Mouse (Mus musculus) skeletal muscle tissue, postnatal 0 days (tissue): ENCODE data around the gene Pklr. TPM values are rescaled to one million over a fixed set of nuclear protein-coding genes. Genes with fewer than 3 reads are reported as not detected.

Source experiments
- polyA plus RNA-seq: library from polyadenylated mRNA; unstranded; fragments of >200 nt; fragmentation: Nextera tagmentation; extraction: Ambion mirVana; gene quantifications from 2 replicates; pipeline ENCODE4 v1.2.1, GENCODE M21; 2015

Gene Pklr
- not detected in 2 replicates for polyA plus RNA-seq

DNA sequence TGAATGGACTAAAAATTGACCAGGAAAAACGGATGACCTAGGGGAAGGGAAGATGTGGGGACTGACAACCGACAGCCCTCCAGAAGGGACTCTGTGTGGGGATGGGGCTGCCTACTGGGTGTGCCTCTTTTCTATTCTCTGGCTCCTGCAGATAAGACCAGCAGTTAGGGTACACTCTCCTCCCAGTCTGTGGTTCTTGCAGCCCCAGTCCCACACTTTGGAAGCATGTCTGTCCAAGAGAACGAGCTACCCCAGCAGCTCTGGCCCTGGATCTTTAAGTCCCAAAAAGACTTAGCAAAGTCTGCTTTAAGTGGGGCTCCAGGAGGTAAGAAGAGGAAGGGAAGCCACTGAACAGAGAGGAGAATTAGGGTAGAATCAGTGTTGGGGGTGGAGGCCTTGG is at the start of gene Pklr:
Gene Pklr, plus strand, starts transcription at position 185 of the 400 bp plus-strand sequence.

DNA sequence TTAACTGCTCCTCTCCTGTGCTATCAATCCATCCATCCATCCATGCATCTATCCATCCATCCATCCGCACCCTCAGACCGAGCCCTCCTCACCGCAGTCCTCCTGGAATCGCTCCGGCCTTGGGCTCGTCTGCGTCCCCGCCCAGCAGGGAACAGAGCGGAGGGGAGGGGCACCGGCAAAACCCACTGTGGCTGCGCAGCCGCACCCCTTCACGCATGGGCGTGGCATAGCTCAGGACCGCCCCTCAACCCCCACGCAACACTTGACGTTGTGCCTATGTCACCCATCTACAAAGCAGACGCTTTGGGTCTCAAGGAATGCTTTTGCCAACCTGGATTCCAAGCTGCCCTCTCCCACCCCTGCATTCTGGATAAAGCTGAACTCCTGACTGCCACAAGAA is 42.8 kb upstream of the Pklr start, which contains the start of gene Rusc1:
Gene Rusc1, minus strand, starts transcription at position 137 of the 400 bp plus-strand sequence.

DNA sequence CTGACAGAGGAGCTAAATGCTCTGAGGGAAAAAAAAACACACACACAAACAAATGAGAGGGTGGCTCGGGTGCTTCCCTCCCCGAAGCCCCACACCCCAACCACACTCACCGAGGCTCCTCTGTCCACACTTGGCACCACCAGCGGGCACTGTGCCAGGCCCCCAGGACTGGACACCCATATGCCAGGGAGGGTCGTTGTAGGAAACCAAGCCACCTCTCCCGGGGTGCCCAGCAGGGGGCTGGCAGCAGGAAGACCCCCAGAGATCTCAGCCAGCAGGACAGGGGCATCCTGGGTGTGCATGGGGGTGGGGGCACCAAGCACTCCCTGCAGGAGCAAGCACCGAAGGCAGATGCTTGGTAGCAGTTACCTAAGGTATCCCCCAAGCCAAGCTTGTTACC is 35.1 kb upstream of the Pklr start, which contains the start of gene Gm43738:
Gene Gm43738, minus strand, starts transcription at position 289 of the 400 bp plus-strand sequence.

DNA sequence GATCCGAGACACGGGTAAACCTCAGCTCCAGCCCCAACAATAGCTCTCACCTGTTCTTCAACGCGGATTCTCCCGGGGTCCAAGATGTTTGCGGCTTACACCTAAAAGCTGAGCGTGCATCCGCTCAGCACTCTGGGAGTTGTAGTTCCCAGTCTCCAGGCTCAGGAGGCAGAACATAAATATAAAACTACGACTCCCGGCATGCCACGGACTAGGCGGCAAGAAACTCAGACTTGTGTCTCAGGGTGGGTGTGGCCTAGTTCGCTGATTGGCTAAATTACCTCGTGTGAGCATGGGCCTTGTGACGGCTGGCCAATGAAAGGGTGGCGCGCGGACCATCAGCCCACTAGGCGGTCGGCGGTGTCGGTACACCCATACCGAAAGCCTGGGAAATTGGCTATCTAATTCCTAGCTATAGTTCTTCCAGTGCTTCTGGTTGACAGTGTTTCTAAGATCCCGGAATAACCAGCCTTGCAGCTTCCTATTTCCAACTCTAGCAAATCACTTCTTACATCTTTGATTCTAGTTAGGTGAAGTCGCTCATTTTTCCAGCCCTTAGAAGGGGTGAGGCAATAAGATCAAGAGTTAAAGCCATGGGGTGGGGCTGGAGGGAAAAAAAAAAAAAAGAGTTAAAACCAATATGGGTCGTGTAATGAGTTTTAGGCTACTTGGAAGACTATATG is 34.0 kb upstream of the Pklr start, which contains the start of gene Fdps:
Gene Fdps, minus strand, starts transcription at position 148 of the 683 bp plus-strand sequence.

DNA sequence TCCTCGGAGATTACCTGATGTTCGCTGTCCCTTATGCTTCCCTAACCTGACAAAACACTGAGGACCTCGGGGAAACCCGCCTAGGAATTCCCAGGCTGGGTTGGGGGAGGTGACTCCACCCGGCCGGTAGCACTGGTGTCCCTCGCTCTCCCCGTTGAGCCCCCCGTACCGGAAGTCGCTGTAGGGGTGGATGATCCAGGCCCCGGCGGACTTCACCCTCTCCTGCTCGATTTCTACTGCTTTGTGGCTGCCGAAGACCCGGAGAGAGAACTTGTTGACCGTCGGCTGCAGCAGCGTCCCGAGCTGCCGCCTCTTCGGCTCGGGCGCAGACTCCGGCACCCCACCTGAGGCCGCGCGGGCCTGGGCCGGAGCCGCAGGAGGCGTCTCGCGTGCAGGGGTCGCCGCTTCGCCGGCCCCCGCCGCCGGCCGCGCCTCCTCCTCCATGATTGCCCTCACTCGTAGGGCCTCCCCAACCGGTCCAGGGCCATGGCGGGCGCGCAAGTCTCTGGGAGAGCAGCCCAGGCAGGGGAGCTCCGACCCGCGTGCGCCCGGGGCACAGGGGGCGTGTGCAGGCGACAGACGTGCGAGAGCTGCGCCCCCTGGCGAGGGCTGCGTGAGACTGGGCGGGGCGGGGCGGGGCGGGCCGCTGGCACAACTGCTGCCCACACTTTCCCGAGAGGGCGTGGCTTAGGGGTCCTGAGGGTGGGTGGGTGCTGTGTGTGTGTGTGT is 23.8 kb downstream of the Pklr start, which contains the start of gene Hcn3:
Gene Hcn3, minus strand, starts transcription at position 581 of the 729 bp plus-strand sequence.

DNA sequence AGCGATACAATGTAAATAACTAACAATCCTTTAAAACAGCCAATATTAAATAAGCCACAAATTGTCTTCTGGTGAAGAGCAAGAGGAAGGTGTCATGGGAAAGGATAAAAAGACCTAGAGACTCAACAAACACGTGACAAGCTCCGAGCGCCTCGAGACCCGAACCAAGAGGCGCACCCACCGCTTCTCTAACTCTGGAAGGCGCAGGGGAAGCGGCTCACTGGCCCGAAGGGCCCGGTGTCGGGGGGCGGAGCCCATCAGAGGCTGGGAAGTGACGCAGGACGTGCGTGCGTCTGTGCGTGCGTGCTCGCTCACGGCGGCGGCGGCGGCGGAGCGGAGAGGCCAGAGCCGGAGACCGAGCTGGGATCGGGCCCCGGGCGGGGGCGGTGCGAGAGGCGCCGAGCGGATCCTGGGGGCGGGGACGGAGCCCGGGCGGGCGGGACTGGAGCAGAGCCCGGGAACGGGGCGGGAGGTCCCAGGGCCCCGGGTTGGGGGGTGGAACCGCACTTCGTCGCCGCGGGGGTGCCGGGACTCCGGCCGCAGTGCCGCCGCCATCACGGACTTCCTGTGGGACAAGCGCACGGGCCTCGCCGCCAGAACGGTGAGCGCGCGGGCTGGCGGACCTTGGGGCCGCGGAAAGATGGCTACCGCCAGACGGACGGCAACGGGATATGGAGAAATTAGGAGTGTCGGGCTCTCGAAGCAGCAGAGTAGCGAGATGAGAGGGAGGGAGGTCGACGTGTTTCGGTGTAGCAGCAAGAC is 28.7 kb downstream of the Pklr start, which contains the start of gene Clk2:
Gene Clk2, plus strand, starts transcription at position 290 of the 762 bp plus-strand sequence.

DNA sequence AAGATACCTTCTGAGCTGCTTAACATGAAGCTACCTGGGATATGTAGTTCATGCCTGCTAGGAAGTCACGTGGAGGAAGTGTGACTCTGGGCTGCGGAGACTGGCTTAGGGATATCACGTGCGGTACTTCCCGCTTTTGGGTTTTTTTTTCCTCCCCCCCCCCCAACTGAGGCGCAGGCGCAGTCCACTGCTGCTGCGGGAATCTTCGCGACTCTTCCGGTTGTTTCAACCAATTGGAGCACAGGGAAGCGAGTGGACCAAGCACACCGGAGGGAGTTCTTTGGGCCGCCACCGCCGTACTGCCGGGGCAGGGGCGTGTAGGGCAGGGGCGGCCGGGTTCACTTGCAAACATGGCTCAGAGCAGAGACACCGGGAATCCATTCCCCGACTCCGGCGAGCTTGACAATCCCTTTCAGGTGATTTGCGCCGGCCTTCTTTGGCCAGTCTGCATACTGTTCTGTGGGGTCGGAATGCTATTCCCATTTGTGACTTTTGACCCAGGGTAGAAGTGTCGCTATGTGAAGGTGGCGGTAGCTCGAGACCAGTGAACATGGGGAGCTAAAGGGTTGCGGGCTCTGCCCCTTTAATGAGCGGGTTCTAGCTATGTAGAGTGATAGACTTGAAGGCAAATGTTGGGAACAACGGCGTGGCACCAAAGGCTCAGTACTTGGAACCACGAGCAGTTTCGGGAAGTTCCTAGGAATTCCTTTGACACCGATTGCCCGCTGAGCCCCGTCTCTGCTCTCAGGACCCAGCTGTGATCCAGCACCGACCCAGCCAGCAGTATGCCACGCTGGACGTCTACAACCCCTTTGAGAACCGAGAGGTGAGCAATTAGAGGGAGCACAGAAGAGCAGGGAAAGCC is 41.5 kb downstream of the Pklr start, which contains the start of gene Scamp3:
Gene Scamp3, plus strand, starts transcription at position 232 of the 865 bp plus-strand sequence.

DNA sequence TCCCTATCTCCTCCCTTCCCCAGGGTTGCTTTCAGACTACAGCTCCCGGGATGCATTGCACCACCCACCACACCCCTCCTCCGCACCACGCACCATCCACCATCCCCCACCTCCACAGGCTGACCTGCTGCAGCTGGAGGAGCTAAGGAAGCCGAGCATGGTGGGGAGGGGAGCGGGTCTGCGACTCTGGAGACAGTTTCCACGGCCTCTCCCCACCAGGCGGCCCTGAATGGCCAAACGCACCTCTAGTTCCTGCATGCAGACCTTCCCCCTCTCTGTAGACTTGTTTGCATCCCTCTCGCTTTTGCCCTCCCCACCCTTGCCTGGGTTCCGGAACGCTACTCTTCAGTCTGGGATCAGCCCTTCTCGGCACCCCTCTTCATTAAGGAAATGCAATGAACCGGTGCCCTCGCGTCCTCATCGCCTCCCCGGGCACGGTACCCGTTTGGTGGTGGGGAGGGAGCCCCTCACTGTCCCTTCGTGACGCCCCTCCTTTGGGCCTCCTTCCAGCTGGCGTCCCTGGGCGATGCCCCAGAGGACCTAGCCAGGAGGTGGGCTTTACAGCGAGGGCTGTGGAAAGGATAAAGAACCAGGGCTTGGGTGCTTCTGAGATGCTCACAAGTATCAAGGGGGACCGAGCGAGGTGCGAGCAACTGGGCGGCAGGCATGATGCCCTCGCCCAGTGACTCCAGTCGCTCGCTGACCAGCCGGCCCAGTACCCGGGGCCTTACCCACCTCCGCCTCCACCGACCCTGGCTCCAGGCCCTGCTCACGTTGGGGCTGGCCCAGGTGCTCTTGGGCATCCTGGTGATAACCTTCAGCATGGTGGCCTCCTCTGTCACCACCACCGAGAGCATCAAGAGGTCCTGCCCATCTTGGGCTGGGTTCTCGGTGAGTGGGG is 47.4 kb downstream of the Pklr start, which contains the start of gene Fam189b:
Gene Fam189b, plus strand, starts transcription at position 86 of the 901 bp plus-strand sequence.

Other genes with a start within 250 kb of the Pklr start
- gene Msto1, start 222.1 kb upstream of the Pklr start, polyA plus RNA-seq: 36.3 and 39.4 TPM in 2 replicates
- 9.1 and 9.2 TPM in 2 replicates for gene Ash1l, start 185.5 kb upstream of the Pklr start, polyA plus RNA-seq
- 80.8 and 94.1 TPM in 2 replicates for gene Dap3, start 185.0 kb upstream of the Pklr start, polyA plus RNA-seq
- gene Rusc1, start 42.8 kb upstream of the Pklr start, polyA plus RNA-seq: 8.6 and 9.6 TPM in 2 replicates
- gene Gm43738, start 35.0 kb upstream of the Pklr start, polyA plus RNA-seq: not detected in 2 replicates
- 67.5 and 85.5 TPM in 2 replicates for gene Fdps, start 34.2 kb upstream of the Pklr start, polyA plus RNA-seq
- 0.33 and 0.55 TPM in 2 replicates for gene Hcn3, start 24.1 kb downstream of the Pklr start, polyA plus RNA-seq
- gene Clk2, start 28.7 kb downstream of the Pklr start, polyA plus RNA-seq: 9.4 and 10.4 TPM in 2 replicates
- 50.6 and 61.2 TPM in 2 replicates for gene Scamp3, start 41.3 kb downstream of the Pklr start, polyA plus RNA-seq
- 11.7 and 11.8 TPM in 2 replicates for gene Fam189b, start 47.0 kb downstream of the Pklr start, polyA plus RNA-seq
- 25.1 and 27.4 TPM in 2 replicates for gene Gba, start 66.8 kb downstream of the Pklr start, polyA plus RNA-seq
- 61.7 and 72.4 TPM in 2 replicates for gene Thbs3, start 79.0 kb downstream of the Pklr start, polyA plus RNA-seq
- gene Mtx1, start 90.9 kb downstream of the Pklr start, polyA plus RNA-seq: 116 and 132 TPM in 2 replicates
- gene Muc1, start 92.9 kb downstream of the Pklr start, polyA plus RNA-seq: 0.44 and 0.60 TPM in 2 replicates
- 194 and 215 TPM in 2 replicates for gene Krtcap2, start 109.8 kb downstream of the Pklr start, polyA plus RNA-seq
- 0.13 and 0.15 TPM in 2 replicates for gene Trim46, start 110.2 kb downstream of the Pklr start, polyA plus RNA-seq
- 89.6 and 97.0 TPM in 2 replicates for gene Dpm3, start 123.2 kb downstream of the Pklr start, polyA plus RNA-seq
- gene Slc50a1, start 134.4 kb downstream of the Pklr start, polyA plus RNA-seq: 53.2 and 56.2 TPM in 2 replicates
- 21.7 and 22.7 TPM in 2 replicates for gene Efna1, start 145.0 kb downstream of the Pklr start, polyA plus RNA-seq
- 0.10 and 1.9 TPM in 2 replicates for gene Efna3, start 186.8 kb downstream of the Pklr start, polyA plus RNA-seq
- gene Efna4, start 201.9 kb downstream of the Pklr start, polyA plus RNA-seq: 2.1 and 2.3 TPM in 2 replicates
- gene Adam15, start 213.9 kb downstream of the Pklr start, polyA plus RNA-seq: 37.4 and 49.7 TPM in 2 replicates
- 0.34 TPM in 1 of 2 replicates, not detected in the other for gene Dcst2, start 225.8 kb downstream of the Pklr start, polyA plus RNA-seq
- gene Dcst1, start 229.1 kb downstream of the Pklr start, polyA plus RNA-seq: 0.08 TPM in 1 of 2 replicates, not detected in the other